Mouse (Mus musculus): Measurements from ENCODE around the gene Mapk3. TPM values are rescaled to one million over a fixed set of nuclear protein-coding genes. Genes with fewer than 3 reads are reported as not detected.
A peak's percentile ranks its signal among the peaks of the same experiment; 100 is the strongest.

Mapk3 gene
- total RNA-seq (2014; rRNA removed; ENCODE audit: low replicate concordance): 59.2 and 69.4 TPM in 2 replicates
- polyA plus RNA-seq (2015; fragmentation: Nextera tagmentation; extraction: Ambion mirVana): 51.9 and 53.0 TPM in 2 replicates

GRCm38 (mm10) chr7:126759050-126759671, at the start of gene Mapk3:
TSS of gene Mapk3 (plus strand) at chr7:126759601.
- H3K9me3 ChIP-seq (replicated peaks; ENCODE audit: control insufficient read depth, low read length): no peaks in the 10 kb centered on the region
- H3K9ac ChIP-seq (replicated peaks; ENCODE audit: low read depth, low read length): peak within 1 kb of the TSS; percentile 87
- no peaks in the 10 kb centered on the region for H3K27me3 ChIP-seq (ENCODE audit: control insufficient read depth, insufficient read depth, low read length)
- H3K27ac ChIP-seq (ENCODE audit: low read depth): peak within 1 kb of the TSS; percentile 94
- TF ChIP-seq CTCF (IDR thresholded peaks at IDR 0.05; ENCODE audit: low read depth) (peak; percentile 65), EP300 (IDR thresholded peaks at IDR 0.05; ENCODE audit: low read depth) (no peak)
- peaks cover 14% of the 10 kb centered on the region for H3K36me3 ChIP-seq (replicated peaks; ENCODE audit: control insufficient read depth, insufficient read depth, low read length)
- WGBS: 4% methylated on average over 31 of the region's 38 CpGs
- ATAC-seq (ENCODE audit: insufficient read depth, low read depth) (peak; percentile 75), DNase-seq (ENCODE audit: low spot score) (peak; percentile 90)
- H3K4me1 ChIP-seq (ENCODE audit: control insufficient read depth, insufficient read depth): peaks cover 13% of the 10 kb centered on the region; the same call in 1 of the 2 replicates
- peak within 1 kb of the TSS; percentile 91 for H3K4me2 ChIP-seq (ENCODE audit: low read depth, low read length)
- H3K4me3 ChIP-seq (ENCODE audit: low read depth, low read length): peak within 1 kb of the TSS; percentile 82

GRCm38 (mm10) chr7:126710266-126710665, 49.1 kb upstream of the Mapk3 start:
- Histone ChIP-seq H3K9ac (replicated peaks; ENCODE audit: low read depth, low read length) (no peak overlapping the region), H3K36me3 (replicated peaks; ENCODE audit: control insufficient read depth, insufficient read depth, low read length) (no peaks in the 10 kb centered on the region), H3K4me1 (ENCODE audit: control insufficient read depth, insufficient read depth) (no peaks in the 10 kb centered on the region), H3K27ac (ENCODE audit: low read depth) (no peak overlapping the region), H3K27me3 (ENCODE audit: control insufficient read depth, insufficient read depth, low read length) (peaks cover 2% of the 10 kb centered on the region; the same call in 1 of the 2 replicates), H3K4me3 (ENCODE audit: low read depth, low read length) (no peak overlapping the region), H3K4me2 (ENCODE audit: low read depth, low read length) (no peak overlapping the region), H3K9me3 (replicated peaks; ENCODE audit: control insufficient read depth, low read length) (no peaks in the 10 kb centered on the region)
- TF ChIP-seq EP300 (IDR thresholded peaks at IDR 0.05; ENCODE audit: low read depth): no peak
- no peak for TF ChIP-seq CTCF (IDR thresholded peaks at IDR 0.05; ENCODE audit: low read depth)
- WGBS: 55% methylated on average over 4 of the region's 4 CpGs
- ATAC-seq (ENCODE audit: insufficient read depth, low read depth): no peak
- DNase-seq (ENCODE audit: low spot score): no peak

DNA sequence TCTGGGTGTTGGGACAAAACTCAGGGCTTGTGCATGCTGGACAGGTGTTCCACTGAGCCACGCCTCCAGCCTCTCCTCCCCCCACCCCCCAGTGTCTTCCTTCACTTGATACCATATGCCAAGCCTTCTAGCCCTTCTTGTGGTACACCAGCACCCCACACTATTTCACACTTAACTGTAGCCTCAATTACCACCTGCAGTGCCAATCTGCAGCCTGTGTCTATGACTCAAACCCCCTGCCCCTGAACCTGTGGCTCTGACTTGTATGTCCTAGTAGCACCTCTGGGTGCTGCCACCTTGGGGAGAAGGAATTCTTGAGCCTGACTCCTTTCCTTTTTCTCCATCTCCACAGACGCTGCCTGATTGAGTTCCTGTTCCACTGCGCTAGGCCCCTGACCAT, 47.5 kb upstream of the Mapk3 start:
- Histone ChIP-seq H3K9me3 (replicated peaks; ENCODE audit: control insufficient read depth, low read length) (no peaks in the 10 kb centered on the region), H3K4me1 (ENCODE audit: control insufficient read depth, insufficient read depth) (no peaks in the 10 kb centered on the region), H3K36me3 (replicated peaks; ENCODE audit: control insufficient read depth, insufficient read depth, low read length) (no peaks in the 10 kb centered on the region), H3K9ac (replicated peaks; ENCODE audit: low read depth, low read length) (no peak overlapping the region), H3K4me2 (ENCODE audit: low read depth, low read length) (no peak overlapping the region), H3K4me3 (ENCODE audit: low read depth, low read length) (no peak overlapping the region), H3K27me3 (ENCODE audit: control insufficient read depth, insufficient read depth, low read length) (no peaks in the 10 kb centered on the region; the same call in 1 of the 2 replicates), H3K27ac (ENCODE audit: low read depth) (no peak overlapping the region)
- TF ChIP-seq EP300 (IDR thresholded peaks at IDR 0.05; ENCODE audit: low read depth) (no peak), CTCF (IDR thresholded peaks at IDR 0.05; ENCODE audit: low read depth) (no peak)
- 63% methylated on average over 3 of the region's 3 CpGs for WGBS
- no peak for DNase-seq (ENCODE audit: low spot score)
- ATAC-seq (ENCODE audit: insufficient read depth, low read depth): no peak

GRCm38 (mm10) chr7:126715679-126716078, 43.7 kb upstream of the Mapk3 start:
- Histone ChIP-seq H3K27me3 (ENCODE audit: control insufficient read depth, insufficient read depth, low read length) (no peaks in the 10 kb centered on the region), H3K9me3 (replicated peaks; ENCODE audit: control insufficient read depth, low read length) (no peaks in the 10 kb centered on the region), H3K4me3 (ENCODE audit: low read depth, low read length) (no peak overlapping the region), H3K9ac (replicated peaks; ENCODE audit: low read depth, low read length) (no peak overlapping the region), H3K27ac (ENCODE audit: low read depth) (no peak overlapping the region), H3K4me2 (ENCODE audit: low read depth, low read length) (no peak overlapping the region), H3K4me1 (ENCODE audit: control insufficient read depth, insufficient read depth) (no peaks in the 10 kb centered on the region), H3K36me3 (replicated peaks; ENCODE audit: control insufficient read depth, insufficient read depth, low read length) (no peaks in the 10 kb centered on the region)
- TF ChIP-seq CTCF (IDR thresholded peaks at IDR 0.05; ENCODE audit: low read depth) (no peak), EP300 (IDR thresholded peaks at IDR 0.05; ENCODE audit: low read depth) (no peak)
- 65% methylated on average over 4 of the region's 4 CpGs for WGBS
- DNase-seq (ENCODE audit: low spot score) (no peak), ATAC-seq (ENCODE audit: insufficient read depth, low read depth) (no peak)

DNA sequence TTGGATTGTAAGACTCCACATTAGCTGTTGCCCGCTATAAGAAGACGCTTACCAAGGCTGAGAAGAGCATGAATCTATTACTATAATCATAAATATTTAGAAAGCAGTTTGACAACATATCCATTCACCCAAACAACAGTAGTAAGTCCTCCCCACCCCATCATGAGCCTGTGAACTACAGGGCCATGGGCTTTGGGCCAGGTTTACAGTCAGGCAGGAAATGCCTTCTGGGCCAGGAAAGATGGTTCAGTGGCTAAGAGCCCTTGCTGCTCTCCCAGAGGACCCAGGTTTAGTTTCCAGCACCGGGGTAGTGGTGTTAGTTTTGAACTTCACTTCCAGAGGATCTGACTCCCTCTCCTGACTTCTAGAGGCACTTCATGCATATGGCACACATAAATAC, 41.8 kb upstream of the Mapk3 start:
- no peak for DNase-seq (ENCODE audit: low spot score)
- Histone ChIP-seq H3K27ac (ENCODE audit: low read depth) (no peak overlapping the region), H3K9me3 (replicated peaks; ENCODE audit: control insufficient read depth, low read length) (no peaks in the 10 kb centered on the region), H3K4me2 (ENCODE audit: low read depth, low read length) (no peak overlapping the region), H3K27me3 (ENCODE audit: control insufficient read depth, insufficient read depth, low read length) (no peaks in the 10 kb centered on the region), H3K4me3 (ENCODE audit: low read depth, low read length) (no peak overlapping the region), H3K4me1 (ENCODE audit: control insufficient read depth, insufficient read depth) (no peaks in the 10 kb centered on the region), H3K36me3 (replicated peaks; ENCODE audit: control insufficient read depth, insufficient read depth, low read length) (no peaks in the 10 kb centered on the region), H3K9ac (replicated peaks; ENCODE audit: low read depth, low read length) (no peak overlapping the region)
- TF ChIP-seq EP300 (IDR thresholded peaks at IDR 0.05; ENCODE audit: low read depth): no peak
- TF ChIP-seq CTCF (IDR thresholded peaks at IDR 0.05; ENCODE audit: low read depth): no peak
- 87% methylated on average over 3 of the region's 3 CpGs for WGBS
- ATAC-seq (ENCODE audit: insufficient read depth, low read depth): no peak
